Mouse (Mus musculus) forebrain, postnatal 0 days (tissue): ENCODE results near the gene Zpbp. TPM values are rescaled to one million over a fixed set of nuclear protein-coding genes. Genes with fewer than 3 reads are reported as not detected.

Source experiments
- ATAC-seq: fragments of 200-750 bp; cut with Nextera tagmentation; 2 replicates; pipeline ENCODE4 v1.8.0; 2017; ENCODE audit warnings: mild to moderate bottlenecking, moderate library complexity
- DNase-seq: peaks from one replicate; pipeline ENCODE4 v3.0.0-alpha.2; 2015
- H3K27ac ChIP-seq: fragments of 300-500 bp; sonication (generic); 2 replicates; pipeline ENCODE4 v1.5.1; 2014; ENCODE audit warnings: low read depth, mild to moderate bottlenecking, antibody characterized with exemption, low read length, moderate library complexity, mixed read lengths
- H3K27me3 ChIP-seq: fragments of 300-500 bp; sonication (generic); 2 replicates; pipeline ENCODE4 v1.6.1; 2014; ENCODE audit warnings: mild to moderate bottlenecking, low read length, mixed read lengths; ENCODE audit not compliant: insufficient read depth
- H3K36me3 ChIP-seq: fragments of 300-500 bp; sonication (generic); 2 replicates; pipeline ENCODE4 v1.6.1; 2014; ENCODE audit warnings: mild to moderate bottlenecking, moderate library complexity; ENCODE audit not compliant: insufficient read depth
- H3K4me1 ChIP-seq: fragments of 300-500 bp; sonication (generic); 2 replicates; pipeline ENCODE4 v1.6.1; 2014; ENCODE audit warnings: antibody characterized with exemption; ENCODE audit not compliant: insufficient read depth
- H3K4me2 ChIP-seq: fragments of 300-500 bp; sonication (generic); 2 replicates; pipeline ENCODE4 v1.6.1; 2014; ENCODE audit warnings: low read depth, mild to moderate bottlenecking, moderate library complexity
- H3K4me3 ChIP-seq: fragments of 300-500 bp; sonication (generic); 2 replicates; pipeline ENCODE4 v1.5.1; 2014; ENCODE audit warnings: low read depth, low read length, mixed read lengths
- H3K9ac ChIP-seq: fragments of 300-500 bp; sonication (generic); 2 replicates; pipeline ENCODE4 v1.6.1; 2014; ENCODE audit warnings: mild to moderate bottlenecking
- H3K9me3 ChIP-seq: fragments of 300-500 bp; sonication (generic); 2 replicates; pipeline ENCODE4 v1.6.1; 2016; ENCODE audit warnings: low read length
- CTCF ChIP-seq: sonication (generic); IDR thresholded peaks from 2 replicates; pipeline ENCODE4 v1.5.1; 2016; ENCODE audit warnings: antibody characterized with exemption, control low read depth, low read depth
- WGBS: fragments of 180-500 bp; shearing (Covaris S2); extraction: QIAGEN DNeasy Blood & Tissue Kit; methylation state at CpG from one replicate; pipeline ENCODE4 v1.1.7; 2014; 5-methylcytosine and 5-hydroxymethylcytosine counted together
- polyA plus RNA-seq: library from polyadenylated mRNA; unstranded; fragments of >200 nt; fragmentation: Nextera tagmentation; extraction: Ambion mirVana; gene quantifications from 2 replicates; pipeline ENCODE4 v1.2.1, GENCODE M21; 2015
- total RNA-seq: library from RNA; depleted of rRNA; stranded (reverse); fragments of >200 nt; gene quantifications from 2 replicates; pipeline ENCODE4 v1.2.3, GENCODE M21; 2014; rRNA removed

The Zpbp gene
- total RNA-seq = 1.9 TPM in 2 replicates
- 0.84 and 0.90 TPM in 2 replicates for polyA plus RNA-seq

DNA sequence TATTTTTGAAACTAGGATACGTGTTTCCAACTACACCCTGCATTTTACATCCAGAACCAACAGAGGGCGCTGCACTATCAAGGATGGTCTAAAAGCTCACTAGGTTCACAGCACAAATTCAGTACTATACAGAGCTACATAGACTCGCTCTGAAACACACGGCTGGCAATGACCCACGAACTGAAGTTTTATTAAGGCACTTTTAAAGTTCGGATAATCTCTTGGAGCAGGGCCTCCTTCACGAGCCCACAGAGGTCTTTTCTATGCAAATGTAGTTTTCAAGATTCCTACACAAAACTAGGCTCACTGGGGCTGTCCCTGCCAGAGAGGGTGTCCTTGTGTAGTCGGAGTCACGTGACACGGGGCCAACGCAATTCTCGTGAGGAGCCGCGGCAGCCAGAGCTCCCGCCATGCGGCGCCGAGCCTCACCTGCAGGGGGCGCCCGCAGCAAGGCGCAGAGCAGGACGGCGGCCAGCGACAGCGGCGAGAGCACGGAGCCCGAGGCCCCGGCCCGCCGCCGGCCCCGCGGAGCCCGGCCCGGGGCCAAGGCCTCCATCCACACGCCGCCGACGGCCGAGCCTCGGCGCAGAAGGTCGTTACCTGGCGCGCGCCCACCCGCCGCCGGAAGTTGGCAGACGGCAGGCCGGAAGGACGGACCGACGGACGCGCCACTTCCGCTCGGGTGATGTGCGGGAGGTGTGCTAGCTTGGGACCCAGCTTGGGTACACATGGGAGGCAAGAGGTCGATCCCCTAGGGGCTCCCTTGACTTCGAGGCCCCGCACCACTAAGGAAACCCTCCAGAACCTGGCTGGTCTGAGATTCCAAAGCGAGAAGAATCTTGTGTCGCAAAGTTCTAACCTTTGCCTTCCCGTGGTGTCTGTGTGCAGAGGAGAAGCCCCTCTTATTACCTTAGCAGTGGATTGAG is at the start of gene Zpbp, which contains the start of gene Spata48:
Gene Zpbp, minus strand, starts transcription at position 774 of the 926 bp plus-strand sequence.
Gene Spata48, plus strand, starts transcription at position 460 of the 926 bp plus-strand sequence.
- peak within 1 kb of the TSS; percentile 74 for H3K4me2 ChIP-seq
- no peaks in the 10 kb centered on the region for H3K27me3 ChIP-seq
- peak within 1 kb of the TSS; percentile 71 for H3K27ac ChIP-seq
- H3K4me1 ChIP-seq = peaks cover 6% of the 10 kb centered on the region; the same call in 1 of the 2 replicates
- no peaks in the 10 kb centered on the region for H3K36me3 ChIP-seq
- DNase-seq (peak; percentile 92), ATAC-seq (peak; percentile 95)
- TF ChIP-seq CTCF = peak; percentile 70
- H3K4me3 ChIP-seq = peak within 1 kb of the TSS; percentile 75
- peak within 1 kb of the TSS; percentile 66 for H3K9ac ChIP-seq
- H3K9me3 ChIP-seq = no peaks in the 10 kb centered on the region
- WGBS = 7% methylated on average over 66 of the region's 66 CpGs

DNA sequence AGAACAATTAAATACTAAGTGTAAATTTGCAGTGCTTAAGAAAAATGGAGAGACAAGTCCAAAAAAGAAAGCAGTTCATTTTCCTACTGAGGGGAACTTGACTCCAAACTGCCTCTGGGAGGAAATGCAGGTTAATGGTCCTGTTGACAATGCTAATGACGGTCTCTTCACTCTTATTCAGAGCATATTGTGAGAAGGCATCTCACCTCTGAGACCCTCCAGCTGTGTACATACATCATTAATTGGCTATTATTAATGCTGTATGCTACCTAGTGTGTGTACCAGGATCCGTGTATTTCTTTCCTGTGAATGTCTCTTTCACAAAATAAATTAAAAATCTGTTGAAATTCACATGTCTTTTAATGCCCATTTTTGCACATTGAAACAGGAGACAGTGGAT is 47.2 kb upstream of the Zpbp start:
- no peak overlapping the region for H3K9ac ChIP-seq
- DNase-seq (no peak), ATAC-seq (no peak)
- H3K9me3 ChIP-seq = no peaks in the 10 kb centered on the region
- no peaks in the 10 kb centered on the region for H3K27me3 ChIP-seq
- no peak overlapping the region for H3K4me3 ChIP-seq
- no peak overlapping the region for H3K27ac ChIP-seq
- H3K4me1 ChIP-seq = no peaks in the 10 kb centered on the region
- H3K4me2 ChIP-seq = no peak overlapping the region
- 66% methylated on average over 2 of the region's 2 CpGs for WGBS
- H3K36me3 ChIP-seq = no peaks in the 10 kb centered on the region
- TF ChIP-seq CTCF = no peak

DNA sequence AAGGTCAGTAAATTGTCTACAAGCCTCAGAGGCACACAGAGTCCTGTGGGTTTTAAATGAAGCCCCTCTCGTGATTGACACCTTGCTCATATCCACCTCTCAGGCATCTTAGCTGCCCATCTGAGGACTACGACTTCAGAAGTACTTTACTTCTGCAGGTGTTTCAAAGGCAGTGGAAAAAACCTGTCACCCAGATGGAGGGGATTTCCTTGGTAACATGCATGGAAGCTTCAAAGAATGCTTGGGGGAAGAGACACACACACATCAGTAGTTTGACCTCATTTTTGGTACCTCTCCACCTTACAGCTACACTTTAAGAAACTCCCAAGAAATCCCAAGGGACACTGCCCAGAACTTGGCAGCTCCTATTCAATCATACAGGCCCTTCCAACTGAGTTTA is 44.0 kb upstream of the Zpbp start:
- no peaks in the 10 kb centered on the region for H3K9me3 ChIP-seq
- ATAC-seq (no peak), DNase-seq (no peak)
- WGBS = 88% methylated on average over 2 of the region's 2 CpGs
- no peak overlapping the region for H3K27ac ChIP-seq
- no peaks in the 10 kb centered on the region for H3K4me1 ChIP-seq
- no peaks in the 10 kb centered on the region for H3K27me3 ChIP-seq
- H3K4me2 ChIP-seq = no peak overlapping the region
- no peak overlapping the region for H3K9ac ChIP-seq
- TF ChIP-seq CTCF = no peak
- H3K4me3 ChIP-seq = no peak overlapping the region
- no peaks in the 10 kb centered on the region for H3K36me3 ChIP-seq

DNA sequence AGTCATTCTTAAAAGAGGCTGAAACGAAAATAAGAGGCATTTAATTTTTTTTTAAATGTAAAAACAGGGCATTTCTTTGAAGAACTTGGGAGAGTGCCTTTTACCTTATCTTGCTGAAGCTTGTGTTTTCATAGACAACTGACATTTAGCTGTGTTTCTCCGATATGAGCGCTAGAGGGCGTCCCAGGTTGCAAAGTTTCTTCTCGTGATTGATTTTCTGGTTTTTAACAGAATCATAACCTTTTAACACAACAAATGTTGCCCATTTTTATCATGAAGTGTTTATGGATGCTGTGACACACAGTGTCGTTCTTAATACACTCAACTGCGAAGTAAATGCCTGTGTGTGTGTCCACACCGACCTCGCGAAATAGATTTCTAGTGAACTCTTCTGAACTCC is 37.7 kb upstream of the Zpbp start:
- DNase-seq (peak; percentile 55), ATAC-seq (no peak)
- no peak overlapping the region for H3K27ac ChIP-seq
- no peak overlapping the region for H3K9ac ChIP-seq
- no peaks in the 10 kb centered on the region for H3K36me3 ChIP-seq
- H3K4me2 ChIP-seq = no peak overlapping the region
- no peaks in the 10 kb centered on the region for H3K9me3 ChIP-seq
- no peak overlapping the region for H3K4me3 ChIP-seq
- H3K27me3 ChIP-seq = no peaks in the 10 kb centered on the region
- peak; percentile 70 for TF ChIP-seq CTCF
- 23% methylated on average over 10 of the region's 10 CpGs for WGBS
- no peaks in the 10 kb centered on the region for H3K4me1 ChIP-seq

DNA sequence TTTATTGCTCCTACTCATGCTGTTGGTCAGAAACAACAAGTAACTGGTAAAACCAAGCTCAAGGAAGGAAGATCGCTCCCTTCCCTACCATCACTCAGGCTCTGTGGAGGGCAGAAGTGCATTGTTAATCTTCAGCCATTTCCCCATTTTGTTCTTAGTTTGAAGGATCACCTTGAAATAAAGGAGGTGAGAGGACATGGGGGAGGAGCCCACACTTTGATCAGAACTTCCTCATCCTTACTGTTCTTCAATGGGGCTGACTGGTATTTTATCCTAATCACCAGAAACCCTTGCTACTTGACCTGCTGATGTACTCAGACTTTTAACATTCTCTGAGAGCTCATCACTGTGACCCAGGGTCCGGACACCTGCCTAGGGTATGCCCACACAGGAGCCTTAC is 33.5 kb upstream of the Zpbp start:
- no peaks in the 10 kb centered on the region for H3K4me1 ChIP-seq
- H3K4me2 ChIP-seq = no peak overlapping the region
- WGBS = 94% methylated on average over 2 of the region's 2 CpGs
- no peak overlapping the region for H3K9ac ChIP-seq
- ATAC-seq (no peak), DNase-seq (no peak)
- H3K36me3 ChIP-seq = no peaks in the 10 kb centered on the region
- no peak overlapping the region for H3K27ac ChIP-seq
- no peaks in the 10 kb centered on the region for H3K9me3 ChIP-seq
- no peak overlapping the region for H3K4me3 ChIP-seq
- no peak for TF ChIP-seq CTCF
- no peaks in the 10 kb centered on the region for H3K27me3 ChIP-seq

DNA sequence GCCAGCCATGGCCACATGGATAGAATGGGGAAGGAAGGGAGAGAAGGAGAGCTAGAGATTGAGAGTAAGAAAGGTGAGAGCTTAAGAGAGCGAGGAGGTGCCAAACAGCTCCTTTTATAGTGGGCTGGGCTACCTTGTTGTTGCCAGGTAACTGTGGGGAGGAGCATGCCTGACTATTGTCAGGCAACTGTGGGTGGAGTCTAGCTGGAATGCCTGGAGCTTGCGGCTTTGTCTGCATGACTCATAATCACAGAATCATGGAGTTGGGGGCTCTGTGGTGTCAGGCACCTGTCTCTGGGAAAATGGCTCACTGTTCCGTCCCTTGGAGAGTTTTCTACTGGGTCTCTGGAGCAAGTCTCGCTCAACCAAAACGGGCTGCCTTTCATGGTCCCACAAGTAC is 29.8 kb upstream of the Zpbp start:
- 59% methylated on average over 5 of the region's 5 CpGs for WGBS
- no peak for TF ChIP-seq CTCF
- H3K27ac ChIP-seq = no peak overlapping the region

DNA sequence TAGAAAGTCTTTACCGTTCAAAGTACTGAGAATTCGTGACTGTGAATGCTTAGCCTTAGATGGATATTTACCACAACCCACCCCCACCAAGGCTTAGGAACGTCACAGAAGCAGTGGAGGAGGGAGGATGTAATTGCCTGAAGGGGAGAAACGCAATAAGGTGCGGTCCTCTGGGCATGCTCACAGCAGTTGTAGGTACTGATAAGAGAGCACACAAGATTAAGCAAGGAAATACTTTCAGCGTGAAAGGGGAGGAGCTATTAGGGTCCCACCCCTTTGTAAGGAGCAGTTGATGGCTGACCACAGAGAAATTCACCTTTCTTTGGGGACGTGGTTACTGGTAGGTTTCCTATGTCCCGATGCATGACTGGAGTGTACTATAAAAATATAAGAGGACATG is 22.2 kb upstream of the Zpbp start:
- Histone ChIP-seq H3K9ac (no peak overlapping the region), H3K27ac (no peak overlapping the region), H3K27me3 (no peaks in the 10 kb centered on the region), H3K4me1 (no peaks in the 10 kb centered on the region), H3K4me2 (no peak overlapping the region), H3K36me3 (no peaks in the 10 kb centered on the region), H3K9me3 (no peaks in the 10 kb centered on the region), H3K4me3 (no peak overlapping the region)
- no peak for TF ChIP-seq CTCF
- DNase-seq (no peak), ATAC-seq (no peak)
- 65% methylated on average over 8 of the region's 8 CpGs for WGBS

More for the DNA sequence above, 29.8 kb upstream of the Zpbp start:
- H3K4me1 ChIP-seq = no peaks in the 10 kb centered on the region
- H3K9me3 ChIP-seq = no peaks in the 10 kb centered on the region
- H3K9ac ChIP-seq = no peak overlapping the region
- H3K4me3 ChIP-seq = no peak overlapping the region
- no peaks in the 10 kb centered on the region for H3K36me3 ChIP-seq
- H3K27me3 ChIP-seq = no peaks in the 10 kb centered on the region
- ATAC-seq (peak; percentile 34; the same call in 1 of the 2 replicates), DNase-seq (no peak)
- H3K4me2 ChIP-seq = no peak overlapping the region
